Mouse (Mus musculus) neural tube, embryonic 12.5 days (tissue): ENCODE measurements around the gene 4930432M17Rik. TPM values are rescaled to one million over a fixed set of nuclear protein-coding genes. Genes with fewer than 3 reads are reported as not detected.

Source experiments
- ATAC-seq: fragments of 200-750 bp; cut with Nextera tagmentation; 2 replicates; pipeline ENCODE4 v1.8.0; 2017; ENCODE audit warnings: low read depth, mild to moderate bottlenecking, moderate TSS enrichment, moderate library complexity; ENCODE audit not compliant: low FRiP score
- H3K27ac ChIP-seq: fragments of 300-500 bp; sonication (generic); 2 replicates; pipeline ENCODE4 v1.5.1; 2016
- H3K27me3 ChIP-seq: fragments of 300-500 bp; sonication (generic); replicated peaks from 2 replicates; pipeline ENCODE4 v1.6.1; 2016; ENCODE audit warnings: mild to moderate bottlenecking
- H3K36me3 ChIP-seq: fragments of 300-500 bp; sonication (generic); 2 replicates; pipeline ENCODE4 v1.6.1; 2016; ENCODE audit warnings: mild to moderate bottlenecking
- H3K4me1 ChIP-seq: fragments of 300-500 bp; sonication (generic); 2 replicates; pipeline ENCODE4 v1.6.1; 2016
- H3K4me2 ChIP-seq: fragments of 300-500 bp; sonication (generic); replicated peaks from 2 replicates; pipeline ENCODE4 v1.6.1; 2016; ENCODE audit warnings: mild to moderate bottlenecking
- H3K4me3 ChIP-seq: fragments of 300-500 bp; sonication (generic); 2 replicates; pipeline ENCODE4 v1.5.1; 2016
- H3K9ac ChIP-seq: fragments of 300-500 bp; sonication (generic); 2 replicates; pipeline ENCODE4 v1.6.1; 2016; ENCODE audit warnings: mild to moderate bottlenecking
- H3K9me3 ChIP-seq: fragments of 300-500 bp; sonication (generic); 2 replicates; pipeline ENCODE4 v1.6.1; 2016; ENCODE audit warnings: mild to moderate bottlenecking
- WGBS: fragments of 180-500 bp; shearing (Covaris S2); methylation state at CpG from one replicate; pipeline ENCODE4 v1.1.7; 2016; 5-methylcytosine and 5-hydroxymethylcytosine counted together
- polyA plus RNA-seq: library from polyadenylated mRNA; unstranded; fragments of >200 nt; fragmentation: Nextera tagmentation; extraction: Ambion mirVana; gene quantifications from 2 replicates; pipeline ENCODE4 v1.2.1, GENCODE M21; 2016

The 4930432M17Rik gene
- polyA plus RNA-seq, 1 experiment from 2014 or later: not detected

- Histone ChIP-seq H3K36me3 (no peaks in the 10 kb centered on the region), H3K4me3 (no peak overlapping the region), H3K4me1 (no peaks in the 10 kb centered on the region; the same call in 1 of the 2 replicates), H3K4me2 (no peak overlapping the region), H3K9me3 (no peaks in the 10 kb centered on the region), H3K27ac (no peak overlapping the region), H3K27me3 (no peaks in the 10 kb centered on the region), H3K9ac (no peak overlapping the region)
- 24% methylated on average over 7 of the region's 7 CpGs for WGBS
- ATAC-seq: no peak
These were observed 25.1 kb upstream of the 4930432M17Rik start for GRCm38 (mm10) chr3:121645447-121645846.

DNA sequence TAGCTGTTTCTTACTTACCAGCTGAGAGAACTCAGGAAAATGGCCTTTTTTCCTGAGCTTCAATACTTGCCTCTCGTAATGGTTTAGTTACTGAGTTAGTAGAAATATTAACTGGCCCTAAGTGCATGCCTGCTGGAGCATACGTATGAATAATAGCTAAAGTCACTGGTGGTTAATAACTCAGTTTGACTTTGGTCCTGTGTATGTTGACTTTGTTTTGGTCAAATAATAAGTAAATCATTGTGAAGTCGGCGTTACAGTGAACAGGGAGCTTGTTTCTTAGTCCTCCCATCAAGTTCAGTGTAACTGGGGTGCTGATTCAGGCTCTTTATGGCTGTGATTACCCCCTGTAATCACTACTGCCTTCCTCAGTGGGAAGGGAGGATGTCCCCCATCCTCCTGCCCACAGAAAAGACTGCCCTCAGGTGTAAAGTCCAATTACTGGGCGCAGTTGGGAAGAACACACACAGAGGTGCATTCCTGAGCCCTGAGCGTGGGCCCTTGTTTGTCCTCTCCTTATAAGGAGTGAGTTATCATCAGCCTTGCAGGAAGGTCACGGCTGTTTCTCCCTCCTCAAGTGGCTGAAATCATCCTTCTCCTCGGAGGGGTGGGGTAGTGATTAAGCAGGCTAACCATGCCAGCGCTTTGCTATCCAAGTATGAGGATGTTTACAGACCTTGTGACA lies 24.1 kb upstream of the 4930432M17Rik start:
- H3K9ac ChIP-seq: no peak overlapping the region
- no peaks in the 10 kb centered on the region for H3K36me3 ChIP-seq
- no peak for ATAC-seq
- no peaks in the 10 kb centered on the region for H3K27me3 ChIP-seq
- H3K9me3 ChIP-seq: no peaks in the 10 kb centered on the region
- no peak overlapping the region for H3K4me3 ChIP-seq
- H3K27ac ChIP-seq: no peak overlapping the region
- H3K4me1 ChIP-seq: no peaks in the 10 kb centered on the region; the same call in 1 of the 2 replicates
- WGBS: 57% methylated on average over 9 of the region's 9 CpGs
- H3K4me2 ChIP-seq: no peak overlapping the region

DNA sequence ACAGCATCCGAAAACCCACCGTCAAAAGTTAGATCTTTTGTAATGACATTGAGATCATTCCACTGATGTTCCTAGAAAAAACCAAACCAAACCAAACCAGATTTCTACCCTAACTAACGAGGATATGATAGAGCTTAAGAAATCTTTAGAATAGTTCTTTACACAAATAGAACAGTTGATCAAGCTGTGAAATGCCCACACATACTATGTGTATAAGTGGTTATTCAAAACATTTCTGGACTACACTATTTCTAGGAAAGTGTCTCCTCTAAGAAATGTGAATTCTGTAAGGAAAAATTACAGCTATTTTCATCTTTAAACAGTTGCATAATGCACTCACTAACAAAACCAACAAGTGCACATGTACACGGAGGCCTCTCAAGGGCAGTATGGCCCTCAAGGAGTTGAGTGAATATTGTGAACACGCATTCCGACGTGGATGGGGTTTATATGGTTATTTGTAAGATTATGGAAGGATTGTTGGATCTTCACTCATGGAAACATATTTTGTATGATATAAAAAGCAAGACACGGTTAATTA lies 22.3 kb upstream of the 4930432M17Rik start:
- no peaks in the 10 kb centered on the region; the same call in 1 of the 2 replicates for H3K4me1 ChIP-seq
- no peak overlapping the region for H3K4me3 ChIP-seq
- no peaks in the 10 kb centered on the region for H3K36me3 ChIP-seq
- no peaks in the 10 kb centered on the region for H3K9me3 ChIP-seq
- 93% methylated on average over 8 of the region's 8 CpGs for WGBS
- H3K27ac ChIP-seq: no peak overlapping the region
- H3K4me2 ChIP-seq: no peak overlapping the region
- H3K9ac ChIP-seq: no peak overlapping the region
- no peaks in the 10 kb centered on the region for H3K27me3 ChIP-seq
- no peak for ATAC-seq

DNA sequence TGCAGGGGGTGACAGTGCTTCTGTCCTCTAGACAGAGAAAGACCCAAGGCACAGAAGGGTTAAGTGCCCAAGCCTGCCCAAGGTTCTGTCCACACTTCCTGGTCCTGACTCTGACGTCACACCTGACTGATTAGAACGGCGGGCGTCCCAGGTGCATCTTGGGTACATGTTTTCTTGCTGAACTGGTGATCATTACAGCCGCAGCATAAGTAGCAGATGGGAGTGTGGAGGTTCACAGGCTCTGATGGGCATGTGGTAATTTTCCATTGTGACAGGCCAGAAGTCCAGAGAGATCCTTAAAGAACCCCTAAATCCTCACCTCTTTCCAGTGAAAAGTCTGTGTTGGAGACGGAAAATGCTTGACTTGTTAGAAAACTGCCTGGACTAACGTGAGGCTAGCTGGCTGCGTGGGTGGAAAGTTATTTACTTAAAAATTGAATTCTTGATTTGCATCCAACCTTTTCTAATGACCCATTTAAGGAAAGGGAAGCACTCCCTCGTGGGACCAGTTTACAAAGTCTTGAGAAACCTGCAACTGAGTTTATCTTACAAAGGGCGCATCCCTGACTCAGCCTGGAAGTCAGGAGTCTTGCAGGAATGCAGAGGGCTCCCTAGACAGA lies 20.4 kb upstream of the 4930432M17Rik start:
- H3K9me3 ChIP-seq: no peaks in the 10 kb centered on the region
- no peak overlapping the region for H3K9ac ChIP-seq
- H3K4me3 ChIP-seq: no peak overlapping the region
- no peaks in the 10 kb centered on the region for H3K36me3 ChIP-seq
- H3K27ac ChIP-seq: no peak overlapping the region
- no peaks in the 10 kb centered on the region; the same call in 1 of the 2 replicates for H3K4me1 ChIP-seq
- no peaks in the 10 kb centered on the region for H3K27me3 ChIP-seq
- H3K4me2 ChIP-seq: no peak overlapping the region
- WGBS: 76% methylated on average over 10 of the region's 10 CpGs
- no peak for ATAC-seq

- Histone ChIP-seq H3K4me2 (no peak overlapping the region), H3K9ac (no peak overlapping the region), H3K4me1 (no peaks in the 10 kb centered on the region), H3K9me3 (no peaks in the 10 kb centered on the region), H3K27ac (no peak overlapping the region), H3K4me3 (no peak overlapping the region), H3K36me3 (no peaks in the 10 kb centered on the region), H3K27me3 (no peaks in the 10 kb centered on the region)
- no peak for ATAC-seq
- 81% methylated on average over 3 of the region's 3 CpGs for WGBS
These were observed 18.9 kb upstream of the 4930432M17Rik start for GRCm38 (mm10) chr3:121651710-121652109.

GRCm38 (mm10) chr3:121652186-121652585 lies 18.4 kb upstream of the 4930432M17Rik start:
- WGBS: 78% methylated on average over 1 of the region's 1 CpGs
- H3K9me3 ChIP-seq: no peaks in the 10 kb centered on the region
- no peaks in the 10 kb centered on the region for H3K27me3 ChIP-seq

DNA sequence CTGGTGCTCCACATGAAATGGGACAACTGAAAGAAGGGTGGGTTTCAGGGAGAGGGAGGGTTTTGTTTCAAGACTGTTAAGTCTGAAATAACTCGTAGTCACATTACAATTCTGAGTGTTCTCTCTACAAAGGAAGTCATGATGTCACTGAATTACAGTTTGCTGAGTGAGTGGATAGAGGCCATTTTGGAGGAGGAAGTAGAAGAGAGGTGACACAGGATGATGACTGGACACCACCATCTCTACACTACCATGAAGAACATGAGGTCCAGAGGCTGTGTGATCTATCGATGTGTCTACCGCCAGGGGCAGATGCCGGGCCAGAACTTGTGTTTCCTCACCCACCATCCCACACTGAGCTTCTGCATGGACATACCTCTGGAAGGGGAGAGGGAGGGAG lies 13.6 kb upstream of the 4930432M17Rik start:
- Histone ChIP-seq H3K36me3 (no peaks in the 10 kb centered on the region), H3K27me3 (no peaks in the 10 kb centered on the region), H3K9me3 (no peaks in the 10 kb centered on the region), H3K9ac (no peak overlapping the region), H3K4me2 (no peak overlapping the region), H3K27ac (no peak overlapping the region), H3K4me3 (no peak overlapping the region), H3K4me1 (no peaks in the 10 kb centered on the region)
- whole genome bisulfite sequencing: 95% methylated on average over 4 of the region's 4 CpGs
- no peak for ATAC-seq

More at GRCm38 (mm10) chr3:121652186-121652585, 18.4 kb upstream of the 4930432M17Rik start:
- no peak overlapping the region for H3K4me2 ChIP-seq
- H3K4me1 ChIP-seq: no peaks in the 10 kb centered on the region
- no peak for ATAC-seq
- no peak overlapping the region for H3K27ac ChIP-seq
- no peaks in the 10 kb centered on the region for H3K36me3 ChIP-seq
- no peak overlapping the region for H3K4me3 ChIP-seq
- H3K9ac ChIP-seq: no peak overlapping the region

DNA sequence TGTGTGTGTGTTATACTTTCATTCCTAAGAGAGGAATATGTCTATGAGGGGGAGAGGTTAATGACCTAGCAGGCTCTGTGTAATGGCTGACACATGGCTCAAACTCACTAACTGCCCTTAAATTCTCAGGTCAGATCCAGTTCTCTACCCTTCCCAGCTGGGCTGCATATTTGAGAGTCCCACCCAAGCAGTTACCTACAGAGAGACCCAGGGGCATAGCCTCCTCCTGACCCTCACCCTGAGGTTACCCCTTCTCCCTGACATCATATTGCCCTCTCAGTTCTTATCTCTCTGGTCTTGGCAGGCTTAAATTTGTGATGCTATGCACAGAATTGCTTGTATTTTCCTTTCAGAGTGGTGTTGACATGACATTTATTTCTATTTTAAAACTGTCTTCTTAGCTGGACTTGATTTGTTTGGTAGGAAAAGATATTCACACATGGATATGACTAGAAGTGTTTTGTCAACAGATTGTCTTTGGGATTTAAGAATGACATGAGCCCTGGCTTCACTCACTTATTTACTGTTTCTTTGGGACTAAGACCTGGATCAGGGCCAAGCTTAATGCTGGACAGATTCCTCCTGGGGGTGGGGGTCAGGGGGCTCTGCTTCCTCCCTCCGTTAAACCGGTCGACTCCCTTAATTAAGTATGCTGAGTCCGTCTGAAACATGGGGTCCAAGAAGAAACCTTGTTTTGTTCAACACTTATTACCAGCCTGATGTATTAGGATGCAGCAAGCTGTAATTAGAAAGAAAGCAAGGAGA lies 7.7 kb upstream of the 4930432M17Rik start:
- 62% methylated on average over 4 of the region's 4 CpGs for WGBS
- H3K9ac ChIP-seq: no peak overlapping the region
- no peaks in the 10 kb centered on the region for H3K36me3 ChIP-seq
- no peak overlapping the region for H3K27ac ChIP-seq
- no peak overlapping the region for H3K4me3 ChIP-seq
- ATAC-seq: no peak
- no peaks in the 10 kb centered on the region for H3K9me3 ChIP-seq
- H3K27me3 ChIP-seq: no peaks in the 10 kb centered on the region
- H3K4me2 ChIP-seq: no peak overlapping the region
- H3K4me1 ChIP-seq: no peaks in the 10 kb centered on the region

DNA sequence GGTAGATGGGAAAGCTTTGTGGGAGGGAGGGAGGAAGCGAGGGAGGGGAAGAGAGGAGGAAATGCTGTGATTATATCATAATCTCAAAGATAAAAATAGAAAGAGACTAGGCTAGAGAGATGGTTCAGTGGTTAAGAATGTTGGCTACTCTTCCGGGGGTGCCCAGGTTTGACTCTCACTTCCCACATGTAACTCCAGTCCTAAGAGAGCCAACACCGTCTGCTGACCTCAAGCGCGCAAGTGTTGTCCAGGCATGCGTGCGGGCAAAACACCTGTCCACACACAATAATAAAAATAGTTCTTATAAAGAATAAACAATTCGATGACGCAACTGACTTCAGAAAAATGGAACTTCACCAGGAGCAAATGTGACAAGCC lies 7.1 kb upstream of the 4930432M17Rik start:
- H3K27ac ChIP-seq: no peak overlapping the region
- no peaks in the 10 kb centered on the region for H3K27me3 ChIP-seq
- H3K4me1 ChIP-seq: no peaks in the 10 kb centered on the region
- H3K4me2 ChIP-seq: no peak overlapping the region
- no peak overlapping the region for H3K9ac ChIP-seq
- H3K4me3 ChIP-seq: no peak overlapping the region
- WGBS: 93% methylated on average over 9 of the region's 9 CpGs
- H3K9me3 ChIP-seq: no peaks in the 10 kb centered on the region
- no peaks in the 10 kb centered on the region for H3K36me3 ChIP-seq
- no peak for ATAC-seq

- no peak overlapping the region for H3K4me2 ChIP-seq
- H3K27ac ChIP-seq: no peak overlapping the region
- 84% methylated on average over 5 of the region's 5 CpGs for WGBS
- no peaks in the 10 kb centered on the region for H3K4me1 ChIP-seq
- no peaks in the 10 kb centered on the region for H3K36me3 ChIP-seq
- no peaks in the 10 kb centered on the region for H3K27me3 ChIP-seq
- no peaks in the 10 kb centered on the region for H3K9me3 ChIP-seq
- H3K4me3 ChIP-seq: no peak overlapping the region
- ATAC-seq: no peak
- no peak overlapping the region for H3K9ac ChIP-seq
These were observed 1.7 kb downstream of the 4930432M17Rik start for GRCm38 (mm10) chr3:121672135-121672790.

DNA sequence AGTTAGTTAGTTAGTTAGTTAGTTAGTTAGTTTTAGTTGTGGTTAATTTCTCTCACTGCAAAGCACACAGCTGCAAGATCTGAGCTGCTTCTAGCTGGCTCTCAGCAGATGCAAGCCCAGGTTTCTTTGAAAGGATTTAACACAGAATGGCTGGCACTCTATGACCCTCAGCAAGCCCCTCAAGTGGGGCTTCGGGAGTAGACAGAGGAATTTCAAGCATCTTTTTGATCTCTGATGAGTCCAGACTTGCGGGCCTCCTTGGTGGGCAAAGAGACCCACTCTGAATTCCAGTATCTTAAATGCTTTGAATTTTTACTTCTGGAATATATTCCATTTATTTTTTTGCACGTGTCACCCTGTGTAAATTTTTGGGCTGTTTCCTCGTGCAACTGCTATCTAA lies 8.4 kb downstream of the 4930432M17Rik start:
- 49% methylated on average over 4 of the region's 4 CpGs for WGBS
- no peaks in the 10 kb centered on the region for H3K9me3 ChIP-seq
- no peak for ATAC-seq

GRCm38 (mm10) chr3:121679443-121679842 lies 8.9 kb downstream of the 4930432M17Rik start:
- ATAC-seq: no peak
- WGBS: 75% methylated on average over 3 of the region's 3 CpGs
- H3K36me3 ChIP-seq: no peaks in the 10 kb centered on the region
- no peaks in the 10 kb centered on the region for H3K27me3 ChIP-seq
- H3K27ac ChIP-seq: no peak overlapping the region
- no peaks in the 10 kb centered on the region for H3K4me1 ChIP-seq
- H3K4me2 ChIP-seq: no peak overlapping the region
- H3K9ac ChIP-seq: no peak overlapping the region
- H3K4me3 ChIP-seq: no peak overlapping the region
- H3K9me3 ChIP-seq: no peaks in the 10 kb centered on the region

More for the DNA sequence above, 8.4 kb downstream of the 4930432M17Rik start:
- H3K27ac ChIP-seq: no peak overlapping the region
- H3K36me3 ChIP-seq: no peaks in the 10 kb centered on the region
- no peak overlapping the region for H3K4me2 ChIP-seq
- H3K9ac ChIP-seq: no peak overlapping the region
- no peak overlapping the region for H3K4me3 ChIP-seq
- H3K27me3 ChIP-seq: no peaks in the 10 kb centered on the region
- H3K4me1 ChIP-seq: no peaks in the 10 kb centered on the region
